8 mouse cellular contexts compared by ENCODE assay signal in the genomic region with DNA sequence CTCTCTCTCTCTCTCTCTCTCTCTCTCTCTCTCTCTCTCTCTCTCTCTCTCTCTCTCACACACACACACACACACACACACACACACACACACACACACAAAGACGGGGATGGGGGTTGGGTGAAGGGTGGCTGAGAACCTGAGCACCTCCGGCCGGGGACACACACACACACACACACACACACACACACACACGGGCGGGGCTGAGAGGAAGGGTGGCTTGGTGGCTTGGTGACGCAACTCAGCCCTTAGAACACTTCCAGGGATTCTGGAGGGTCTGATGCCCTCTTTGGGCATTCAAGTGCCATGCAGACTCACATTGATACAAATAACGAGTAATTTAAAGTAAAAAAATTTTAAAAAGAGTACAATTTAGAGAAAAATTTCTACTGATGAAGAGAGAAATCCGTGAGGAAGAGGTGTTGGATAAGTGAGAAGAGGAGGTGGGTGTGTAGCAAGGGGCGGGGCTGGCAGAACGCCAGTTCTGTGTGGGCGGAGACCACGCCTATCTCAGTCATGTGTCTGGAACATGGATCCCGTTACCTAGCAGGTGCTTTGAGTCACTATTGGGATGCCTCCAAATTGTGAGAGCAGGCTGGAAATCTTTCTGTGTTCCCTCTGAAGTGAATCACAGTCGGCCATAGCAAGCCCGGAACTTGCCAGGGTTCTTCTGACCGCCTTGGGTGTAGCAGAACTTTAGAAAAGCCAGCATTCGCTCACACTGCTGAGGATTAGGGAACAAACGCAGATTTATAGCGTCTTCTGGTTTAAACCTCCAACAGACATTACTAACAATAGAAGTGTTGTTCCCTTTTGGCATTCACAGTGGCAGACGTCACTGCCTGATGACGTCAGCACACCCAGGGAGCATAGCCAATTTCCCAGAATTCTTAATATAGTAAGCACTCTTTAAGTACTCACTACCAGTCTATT. TPM values are rescaled to one million over a fixed set of nuclear protein-coding genes. Genes with fewer than 3 reads are reported as not detected.
DNase-seq lines count a peak whose midpoint lies in the region; ATAC-seq and TF ChIP-seq lines count a peak whose summit lies in the region.

No protein-coding gene starts in this region.

- peak; percentile 93 for DNase-seq in brain, adult 2 months (ENCODE audit: low read depth, low spot score)
- peak; percentile 77 for DNase-seq in forebrain, embryonic 14.5 days (ENCODE audit: low spot score)
- DNase-seq in heart, postnatal 10 days, result peak; percentile 87 to 90
- DNase-seq in kidney, postnatal 36 days, result peak; percentile 51 to 69
- peak; percentile 86 for DNase-seq in thymus, postnatal 14 days

- 23% methylated on average over 21 of the region's 21 CpGs for WGBS in forebrain, embryonic 14.5 days
- 6% methylated on average over 21 of the region's 21 CpGs for WGBS in liver, embryonic 15.5 days (ENCODE audit: insufficient replicate concordance)
- 22% methylated on average over 20 of the region's 21 CpGs for WGBS in neural tube, embryonic 13.5 days

- H3K27ac ChIP-seq in ES-Bruce4 (ENCODE audit: insufficient read depth, low read length), result peak overlapping the region; percentile 82
- H3K27ac ChIP-seq in forebrain, embryonic 14.5 days (ENCODE audit: low read depth, low read length), result peak overlapping the region; percentile 68; the same call in 1 of the 2 replicates
- no peak overlapping the region for H3K27ac ChIP-seq in liver, embryonic 15.5 days (replicated peaks)
- peak overlapping the region; percentile 52; the same call in 1 of the 2 replicates for H3K27ac ChIP-seq in neural tube, embryonic 13.5 days (replicated peaks)

- H3K27me3 ChIP-seq in ES-Bruce4 (ENCODE audit: control insufficient read depth, insufficient read depth, low read length, poor library complexity, severe bottlenecking), result no peaks in the 10 kb centered on the region
- H3K27me3 ChIP-seq in forebrain, embryonic 14.5 days (replicated peaks; ENCODE audit: control insufficient read depth, insufficient read depth, low read length), result no peaks in the 10 kb centered on the region
- peaks cover 12% of the 10 kb centered on the region for H3K27me3 ChIP-seq in liver, embryonic 15.5 days
- 0 out of 2 replicates have a peak, but pooled peaks cover 3% of the 10 kb centered on the region for H3K27me3 ChIP-seq in neural tube, embryonic 13.5 days

- ATAC-seq in forebrain, embryonic 14.5 days, result peak; percentile 84
- no peak for ATAC-seq in liver, embryonic 15.5 days (ENCODE audit: insufficient read depth)
- ATAC-seq in neural tube, embryonic 13.5 days (ENCODE audit: low read depth), result peak; percentile 76

- 0 out of 2 replicates have a peak, but pooled peaks have one; percentile 14 for TF ChIP-seq EP300 in ES-Bruce4 (IDR thresholded peaks at IDR 0.05; ENCODE audit: insufficient read depth, low read depth, low read length)

- intact Hi-C loops in heart, postnatal 10 days (cut with DNase I), result loop anchor here (5.0 kb wide), 1 partner anchor 186 kb away; no protein-coding TSS in a partner anchor

- TF ChIP-seq CTCF in ES-Bruce4 (IDR thresholded peaks at IDR 0.05; ENCODE audit: low read depth, low read length), result no peak

- H3K4me3 ChIP-seq in ES-Bruce4 (ENCODE audit: low read depth, low read length), result peak overlapping the region; percentile 11; the same call in 1 of the 2 replicates
- H3K4me3 ChIP-seq in forebrain, embryonic 14.5 days (ENCODE audit: low read depth, low read length), result peak overlapping the region; percentile 16; the same call in 1 of the 2 replicates
- no peak overlapping the region; the same call in 1 of the 2 replicates for H3K4me3 ChIP-seq in liver, embryonic 15.5 days (replicated peaks)
- peak overlapping the region; percentile 28 for H3K4me3 ChIP-seq in neural tube, embryonic 13.5 days

- TF ChIP-seq POLR2A in ES-Bruce4 (IDR thresholded peaks at IDR 0.05; ENCODE audit: insufficient read depth, low read length), result no peak

- no peaks in the 10 kb centered on the region for H3K9me3 ChIP-seq in ES-Bruce4 (replicated peaks; ENCODE audit: control insufficient read depth, insufficient read depth, low read length, poor library complexity, severe bottlenecking)
- H3K9me3 ChIP-seq in forebrain, embryonic 14.5 days (replicated peaks; ENCODE audit: control insufficient read depth, low read length), result no peaks in the 10 kb centered on the region
- H3K9me3 ChIP-seq in liver, embryonic 15.5 days (replicated peaks), result no peaks in the 10 kb centered on the region
- no peaks in the 10 kb centered on the region for H3K9me3 ChIP-seq in neural tube, embryonic 13.5 days

- H3K4me2 ChIP-seq in forebrain, embryonic 14.5 days (ENCODE audit: low read length), result peak overlapping the region; percentile 43
- H3K4me2 ChIP-seq in liver, embryonic 15.5 days, result peak overlapping the region; percentile 47
- peak overlapping the region; percentile 55 for H3K4me2 ChIP-seq in neural tube, embryonic 13.5 days

- peaks cover 6% of the 10 kb centered on the region for H3K4me1 ChIP-seq in ES-Bruce4 (ENCODE audit: control insufficient read depth, insufficient read depth, low read length)
- no peaks in the 10 kb centered on the region for H3K4me1 ChIP-seq in forebrain, embryonic 14.5 days (ENCODE audit: control insufficient read depth, insufficient read depth, low read length)
- H3K4me1 ChIP-seq in liver, embryonic 15.5 days (replicated peaks), result peaks cover 18% of the 10 kb centered on the region
- H3K4me1 ChIP-seq in neural tube, embryonic 13.5 days (replicated peaks), result 0 out of 2 replicates have a peak, but pooled peaks cover 7% of the 10 kb centered on the region

- H3K9ac ChIP-seq in ES-Bruce4 (ENCODE audit: low read depth, poor library complexity, severe bottlenecking), result peak overlapping the region; percentile 14; the same call in 1 of the 2 replicates
- no peak overlapping the region for H3K9ac ChIP-seq in forebrain, embryonic 14.5 days (ENCODE audit: low read length)
- H3K9ac ChIP-seq in liver, embryonic 15.5 days, result no peak overlapping the region
- H3K9ac ChIP-seq in neural tube, embryonic 13.5 days, result peak overlapping the region; percentile 52; the same call in 1 of the 2 replicates

- H3K36me3 ChIP-seq in ES-Bruce4 (ENCODE audit: control insufficient read depth, insufficient read depth, low read length, poor library complexity, severe bottlenecking), result no peaks in the 10 kb centered on the region
- H3K36me3 ChIP-seq in forebrain, embryonic 14.5 days (ENCODE audit: control insufficient read depth, insufficient read depth, low read length), result no peaks in the 10 kb centered on the region
- H3K36me3 ChIP-seq in liver, embryonic 15.5 days (replicated peaks), result no peaks in the 10 kb centered on the region
- no peaks in the 10 kb centered on the region for H3K36me3 ChIP-seq in neural tube, embryonic 13.5 days

RNA-seq across cellular contexts. Expression of gene Pvr, which starts 12.2 kb away (rescaled TPM):
- 63.5 and 68.1 TPM in 2 replicates for polyA plus RNA-seq in ES-Bruce4 (2011; ENCODE audit: insufficient read depth, insufficient read length, low read depth, missing spikeins)
- 3.2 and 5.0 TPM in 2 replicates for polyA plus RNA-seq in forebrain, embryonic 14.5 days (2014; fragmentation: Nextera tagmentation; extraction: Ambion mirVana)
- 10 to 100 TPM; 21.2 to 23.1 TPM for total RNA-seq in heart, postnatal 10 days (2021)
- 2.8 and 3.4 TPM in 2 replicates for polyA plus RNA-seq in liver, embryonic 15.5 days (2015; fragmentation: Nextera tagmentation; extraction: Ambion mirVana)
- 8.9 and 10.3 TPM in 2 replicates for polyA plus RNA-seq in neural tube, embryonic 13.5 days (2015; fragmentation: Nextera tagmentation; extraction: Ambion mirVana)

RNA-seq across cellular contexts. Expression of gene Igsf23, which starts 17.4 kb away (rescaled TPM):
- 1.3 and 2.1 TPM in 2 replicates for polyA plus RNA-seq in ES-Bruce4 (2011; ENCODE audit: insufficient read depth, insufficient read length, low read depth, missing spikeins)
- not detected in 2 replicates for polyA plus RNA-seq in forebrain, embryonic 14.5 days (2014; fragmentation: Nextera tagmentation; extraction: Ambion mirVana)
- total RNA-seq in heart, postnatal 10 days (2021), result 1 to 10 TPM; 1.4 to 3.6 TPM
- 0.17 and 0.23 TPM in 2 replicates for polyA plus RNA-seq in liver, embryonic 15.5 days (2015; fragmentation: Nextera tagmentation; extraction: Ambion mirVana)
- not detected in 2 replicates for polyA plus RNA-seq in neural tube, embryonic 13.5 days (2015; fragmentation: Nextera tagmentation; extraction: Ambion mirVana)

RNA-seq across cellular contexts. Expression of gene Ceacam20, which starts 32.1 kb away (rescaled TPM):
- polyA plus RNA-seq in ES-Bruce4 (2011; ENCODE audit: insufficient read depth, insufficient read length, low read depth, missing spikeins), result 0.21 TPM in 1 of 2 replicates, not detected in the other
- polyA plus RNA-seq in forebrain, embryonic 14.5 days (2014; fragmentation: Nextera tagmentation; extraction: Ambion mirVana), result not detected in 2 replicates
- total RNA-seq in heart, postnatal 10 days (2021), result not detected
- not detected in 2 replicates for polyA plus RNA-seq in liver, embryonic 15.5 days (2015; fragmentation: Nextera tagmentation; extraction: Ambion mirVana)
- polyA plus RNA-seq in neural tube, embryonic 13.5 days (2015; fragmentation: Nextera tagmentation; extraction: Ambion mirVana), result not detected in 2 replicates

RNA-seq across cellular contexts. Expression of gene Ceacam19, which starts 45.4 kb away (rescaled TPM):
- not detected in 2 replicates for polyA plus RNA-seq in ES-Bruce4 (2011; ENCODE audit: insufficient read depth, insufficient read length, low read depth, missing spikeins)
- not detected in 2 replicates for polyA plus RNA-seq in forebrain, embryonic 14.5 days (2014; fragmentation: Nextera tagmentation; extraction: Ambion mirVana)
- not detected for total RNA-seq in heart, postnatal 10 days (2021)
- polyA plus RNA-seq in liver, embryonic 15.5 days (2015; fragmentation: Nextera tagmentation; extraction: Ambion mirVana), result not detected in 2 replicates
- not detected in 2 replicates for polyA plus RNA-seq in neural tube, embryonic 13.5 days (2015; fragmentation: Nextera tagmentation; extraction: Ambion mirVana)

RNA-seq across cellular contexts. Expression of gene Nlrp9b, which starts 58.1 kb away (rescaled TPM):
- 0.30 and 0.33 TPM in 2 replicates for polyA plus RNA-seq in ES-Bruce4 (2011; ENCODE audit: insufficient read depth, insufficient read length, low read depth, missing spikeins)
- not detected in 2 replicates for polyA plus RNA-seq in forebrain, embryonic 14.5 days (2014; fragmentation: Nextera tagmentation; extraction: Ambion mirVana)
- not detected for total RNA-seq in heart, postnatal 10 days (2021)
- not detected in 2 replicates for polyA plus RNA-seq in liver, embryonic 15.5 days (2015; fragmentation: Nextera tagmentation; extraction: Ambion mirVana)
- not detected in 2 replicates for polyA plus RNA-seq in neural tube, embryonic 13.5 days (2015; fragmentation: Nextera tagmentation; extraction: Ambion mirVana)

Comparison
In these comparisons a context has a peak if more than half of its experiments do, and no peak if none do; other contexts are left out.
1. H3K9ac ChIP-seq: peak in ES-Bruce4 (single experiment) and neural tube, embryonic 13.5 days (single experiment); none in forebrain, embryonic 14.5 days (single experiment) and liver, embryonic 15.5 days (single experiment).
2. Peak in every context shown above with its lines, with median percentiles within 50 percentile points of each other: DNase-seq and H3K4me2 ChIP-seq.